Mouse (Mus musculus) E14TG2a.4 (cell line): Measurements from ENCODE around the gene Eprs.

Source experiments
- CTCF ChIP-seq: conservative IDR thresholded peaks from 2 replicates; pipeline ENCODE4 v1.5.1; 2014; ENCODE audit warnings: low read length
- NANOG ChIP-seq: IDR thresholded peaks from 2 replicates; pipeline ENCODE4 v1.6.1; 2014; ENCODE audit warnings: borderline replicate concordance, low read length, mixed read lengths
- POU5F1 ChIP-seq: IDR thresholded peaks from 2 replicates; pipeline ENCODE4 v1.6.1; 2014; ENCODE audit warnings: low read length, borderline replicate concordance

- TF ChIP-seq CTCF (no peak), POU5F1 (no peak), NANOG (no peak)
These were observed 57.0 kb downstream of the Eprs start for GRCm38 (mm10) chr1:185419805-185420204.
